Comparison of ENCODE assay signal across 26 mouse cellular contexts in genomic region chr3:145619621-145620365, GRCm38 (mm10).
"Had no signal": no experiment of that assay in that cellular context is flagged by ENCODE, and none has a peak within 500 bp of the region (broad histone marks: within the 10 kb centered on the region; RNA-seq: fewer than 3 reads in every experiment).

No protein-coding gene starts in this region.

- H3K9me3 ChIP-seq: heart, embryonic 12.5 days; hindbrain, embryonic 10.5 days; hindbrain, embryonic 13.5 days; hindbrain, embryonic 15.5 days; kidney, embryonic 15.5 days; limb, embryonic 13.5 days; limb, embryonic 15.5 days; liver, embryonic 12.5 days had no signal

- H3K27me3 ChIP-seq: heart, embryonic 12.5 days; hindbrain, embryonic 13.5 days; hindbrain, embryonic 15.5 days; kidney, embryonic 15.5 days; limb, embryonic 13.5 days; limb, embryonic 15.5 days; liver, embryonic 12.5 days had no signal

- H3K27ac ChIP-seq: heart, adult 2 months; hindbrain, embryonic 10.5 days; hindbrain, embryonic 13.5 days; hindbrain, embryonic 15.5 days; hindbrain, postnatal 0 days; kidney, embryonic 15.5 days; kidney, postnatal 0 days; limb, embryonic 13.5 days; limb, embryonic 15.5 days; liver, embryonic 12.5 days; liver, embryonic 14.5 days had no signal

- H3K9ac ChIP-seq: heart, embryonic 12.5 days; hindbrain, embryonic 13.5 days; hindbrain, embryonic 15.5 days; kidney, embryonic 15.5 days; limb, embryonic 13.5 days; limb, embryonic 15.5 days; liver, embryonic 12.5 days; liver, embryonic 14.5 days had no signal

- H3K36me3 ChIP-seq: heart, embryonic 12.5 days; hindbrain, embryonic 10.5 days; hindbrain, embryonic 13.5 days; hindbrain, embryonic 15.5 days; kidney, embryonic 15.5 days; limb, embryonic 13.5 days; limb, embryonic 15.5 days; liver, embryonic 12.5 days had no signal

- H3K4me2 ChIP-seq: heart, embryonic 12.5 days; hindbrain, embryonic 13.5 days; hindbrain, embryonic 15.5 days; kidney, embryonic 15.5 days; limb, embryonic 13.5 days; limb, embryonic 15.5 days; liver, embryonic 12.5 days had no signal

- ATAC-seq: hindbrain, postnatal 0 days; intestine, embryonic 16.5 days; liver, embryonic 12.5 days had no signal

- DNase-seq: gastrocnemius, postnatal 14 days; gastrocnemius, postnatal 36 days; heart, adult 11 months; heart, adult 2 months; heart, postnatal 10 days; heart, postnatal 4 days; kidney, adult 11 months; kidney, adult 2 months; kidney, adult 9 months; kidney, postnatal 14 days; kidney, postnatal 36 days; layer of hippocampus, adult 9-11 months; layer of hippocampus, postnatal 36 days; left cerebral cortex, postnatal 4 days had no signal

- H3K4me3 ChIP-seq: heart, adult 2 months; heart, embryonic 12.5 days; hindbrain, embryonic 10.5 days; hindbrain, embryonic 13.5 days; hindbrain, embryonic 15.5 days; kidney, embryonic 15.5 days; limb, embryonic 13.5 days; limb, embryonic 15.5 days; liver, embryonic 12.5 days had no signal
